Mouse (Mus musculus) stomach, embryonic 15.5 days (tissue): ENCODE measurements around the gene Aup1. TPM values are rescaled to one million over a fixed set of nuclear protein-coding genes. Genes with fewer than 3 reads are reported as not detected.

Experiments
- ATAC-seq: fragments of 200-750 bp; cut with Nextera tagmentation; 2 replicates; pipeline ENCODE4 v1.8.0; 2017; ENCODE audit warnings: low read depth, moderate number of reproducible peaks, moderate TSS enrichment; ENCODE audit not compliant: insufficient read depth, low FRiP score
- H3K27ac ChIP-seq: fragments of 300-500 bp; sonication (generic); 2 replicates; pipeline ENCODE4 v1.5.1; 2015; ENCODE audit warnings: mild to moderate bottlenecking, inconsistent platforms
- H3K27me3 ChIP-seq: fragments of 300-500 bp; sonication (generic); replicated peaks from 2 replicates; pipeline ENCODE4 v1.6.1; 2015; ENCODE audit warnings: inconsistent platforms
- H3K36me3 ChIP-seq: fragments of 300-500 bp; sonication (generic); 2 replicates; pipeline ENCODE4 v1.6.1; 2015; ENCODE audit warnings: inconsistent platforms
- H3K4me1 ChIP-seq: fragments of 300-500 bp; sonication (generic); 2 replicates; pipeline ENCODE4 v1.6.1; 2015; ENCODE audit warnings: inconsistent platforms
- H3K4me2 ChIP-seq: fragments of 300-500 bp; sonication (generic); 2 replicates; pipeline ENCODE4 v1.6.1; 2015; ENCODE audit warnings: mild to moderate bottlenecking, inconsistent platforms
- H3K4me3 ChIP-seq: fragments of 300-500 bp; sonication (generic); replicated peaks from 2 replicates; pipeline ENCODE4 v1.5.1; 2015; ENCODE audit warnings: inconsistent platforms
- H3K9ac ChIP-seq: fragments of 300-500 bp; sonication (generic); 2 replicates; pipeline ENCODE4 v1.6.1; 2015; ENCODE audit warnings: inconsistent platforms
- H3K9me3 ChIP-seq: fragments of 300-500 bp; sonication (generic); 2 replicates; pipeline ENCODE4 v1.6.1; 2016; ENCODE audit warnings: inconsistent platforms
- WGBS: fragments of 180-500 bp; shearing (Covaris S2); methylation state at CpG from one replicate; pipeline ENCODE4 v1.1.7; 2015; 5-methylcytosine and 5-hydroxymethylcytosine counted together
- microRNA counts: library from miRNA; unstranded; fragments of <30 nt; microRNA quantifications from one replicate; lab custom pipeline; 2016
- microRNA-seq: library from miRNA; unstranded; fragments of <30 nt; microRNA quantifications from one replicate; pipeline ENCODE4, GENCODE M21; 2016
- polyA plus RNA-seq: library from polyadenylated mRNA; unstranded; fragments of >200 nt; fragmentation: Nextera tagmentation; extraction: Ambion mirVana; gene quantifications from 2 replicates; pipeline ENCODE4 v1.2.1, GENCODE M21; 2015

Gene Aup1
- polyA plus RNA-seq, 1 experiment from 2014 or later: 212 TPM

DNA sequence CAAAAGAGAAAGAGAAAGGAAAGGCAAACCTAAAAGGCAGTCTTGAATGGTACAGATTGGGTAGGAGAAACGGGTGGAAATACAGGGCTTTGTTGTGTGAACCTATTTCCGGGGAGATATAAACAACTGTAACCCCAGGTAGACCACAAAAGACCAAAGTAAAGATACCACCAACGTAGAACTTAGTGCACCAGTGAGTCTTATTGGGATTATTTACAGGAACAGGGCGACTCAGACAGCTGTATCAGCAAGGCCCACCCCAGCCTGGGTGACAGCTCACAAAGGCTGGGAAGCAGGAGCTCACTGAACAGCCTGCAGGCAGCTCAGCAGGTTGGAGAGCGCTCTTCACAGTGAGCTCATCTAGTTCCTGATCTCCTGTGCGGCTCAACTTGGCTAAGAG lies 41.6 kb downstream of the Aup1 start:
- H3K36me3 ChIP-seq: no peaks in the 10 kb centered on the region
- no peak for ATAC-seq
- H3K4me3 ChIP-seq: no peak overlapping the region
- no peak overlapping the region for H3K4me2 ChIP-seq
- H3K27ac ChIP-seq: no peak overlapping the region
- no peaks in the 10 kb centered on the region for H3K9me3 ChIP-seq
- peaks cover 2% of the 10 kb centered on the region; the same call in 1 of the 2 replicates for H3K4me1 ChIP-seq
- 42% methylated on average over 6 of the region's 6 CpGs for WGBS
- peaks cover 10% of the 10 kb centered on the region; the same call in 1 of the 2 replicates for H3K27me3 ChIP-seq
- H3K9ac ChIP-seq: no peak overlapping the region

DNA sequence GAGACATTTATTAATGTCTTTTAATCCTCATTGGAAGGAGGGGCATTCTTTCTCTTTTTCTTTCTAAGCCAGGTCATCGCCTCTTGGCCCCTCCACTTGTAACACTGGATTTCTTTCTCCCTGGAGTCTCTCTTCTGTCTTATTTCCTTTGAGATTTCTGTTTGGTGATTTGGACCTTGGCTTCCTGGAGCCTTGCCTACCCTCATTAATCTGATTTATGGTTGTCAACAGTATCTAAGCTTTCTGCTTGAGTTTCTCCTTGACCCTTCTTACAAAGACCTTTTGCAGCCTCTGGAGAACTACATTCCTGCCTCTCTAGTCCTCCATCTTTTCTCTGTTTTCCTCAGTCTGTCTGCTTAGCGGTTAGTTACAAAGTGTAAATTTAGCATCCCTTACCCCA lies 44.1 kb downstream of the Aup1 start:
- H3K4me3 ChIP-seq: no peak overlapping the region
- H3K27ac ChIP-seq: no peak overlapping the region
- H3K9ac ChIP-seq: no peak overlapping the region
- H3K9me3 ChIP-seq: no peaks in the 10 kb centered on the region
- 0 out of 2 replicates have a peak, but pooled peaks cover 10% of the 10 kb centered on the region for H3K27me3 ChIP-seq
- no peaks in the 10 kb centered on the region for H3K36me3 ChIP-seq
- no peak overlapping the region for H3K4me2 ChIP-seq
- no peak for ATAC-seq
- peaks cover 17% of the 10 kb centered on the region for H3K4me1 ChIP-seq
- WGBS: 48% methylated on average over 2 of the region's 2 CpGs

DNA sequence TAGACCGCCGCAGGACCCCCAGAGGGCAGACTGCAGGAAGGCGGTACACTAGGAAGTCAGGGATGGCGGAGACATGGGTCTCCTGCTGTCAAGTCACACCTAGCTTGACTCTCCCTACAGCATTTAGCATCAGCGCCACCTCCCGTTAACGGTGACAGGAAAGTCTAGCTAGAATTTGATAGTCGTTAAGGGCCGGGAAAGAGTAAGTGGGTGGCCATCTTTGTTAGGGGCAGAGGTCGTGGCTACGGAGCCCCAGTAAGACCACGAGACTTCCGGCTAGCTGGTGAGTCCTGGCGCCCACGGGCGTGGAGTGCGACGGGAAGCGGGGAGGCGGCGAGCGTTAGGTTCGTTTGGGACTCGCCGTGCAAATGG lies 47.0 kb downstream of the Aup1 start, which contains the start of the genes Ccdc142 and Gm42688:
Gene Ccdc142 (plus strand): TSS at position 286 of the 372 bp plus-strand sequence.
Gene Gm42688 (plus strand): TSS at position 302 of the 372 bp plus-strand sequence.
- peaks cover 19% of the 10 kb centered on the region for H3K4me1 ChIP-seq
- WGBS: 0% methylated on average over 25 of the region's 25 CpGs
- peak within 1 kb of the TSS; percentile 99 for H3K4me2 ChIP-seq
- no peaks in the 10 kb centered on the region for H3K36me3 ChIP-seq
- H3K27me3 ChIP-seq: no peaks in the 10 kb centered on the region
- H3K4me3 ChIP-seq: peak within 1 kb of the TSS; percentile 73
- ATAC-seq: peak; percentile 88
- peak within 1 kb of the TSS; percentile 85 for H3K27ac ChIP-seq
- peak within 1 kb of the TSS; percentile 70 for H3K9ac ChIP-seq
- H3K9me3 ChIP-seq: no peaks in the 10 kb centered on the region

DNA sequence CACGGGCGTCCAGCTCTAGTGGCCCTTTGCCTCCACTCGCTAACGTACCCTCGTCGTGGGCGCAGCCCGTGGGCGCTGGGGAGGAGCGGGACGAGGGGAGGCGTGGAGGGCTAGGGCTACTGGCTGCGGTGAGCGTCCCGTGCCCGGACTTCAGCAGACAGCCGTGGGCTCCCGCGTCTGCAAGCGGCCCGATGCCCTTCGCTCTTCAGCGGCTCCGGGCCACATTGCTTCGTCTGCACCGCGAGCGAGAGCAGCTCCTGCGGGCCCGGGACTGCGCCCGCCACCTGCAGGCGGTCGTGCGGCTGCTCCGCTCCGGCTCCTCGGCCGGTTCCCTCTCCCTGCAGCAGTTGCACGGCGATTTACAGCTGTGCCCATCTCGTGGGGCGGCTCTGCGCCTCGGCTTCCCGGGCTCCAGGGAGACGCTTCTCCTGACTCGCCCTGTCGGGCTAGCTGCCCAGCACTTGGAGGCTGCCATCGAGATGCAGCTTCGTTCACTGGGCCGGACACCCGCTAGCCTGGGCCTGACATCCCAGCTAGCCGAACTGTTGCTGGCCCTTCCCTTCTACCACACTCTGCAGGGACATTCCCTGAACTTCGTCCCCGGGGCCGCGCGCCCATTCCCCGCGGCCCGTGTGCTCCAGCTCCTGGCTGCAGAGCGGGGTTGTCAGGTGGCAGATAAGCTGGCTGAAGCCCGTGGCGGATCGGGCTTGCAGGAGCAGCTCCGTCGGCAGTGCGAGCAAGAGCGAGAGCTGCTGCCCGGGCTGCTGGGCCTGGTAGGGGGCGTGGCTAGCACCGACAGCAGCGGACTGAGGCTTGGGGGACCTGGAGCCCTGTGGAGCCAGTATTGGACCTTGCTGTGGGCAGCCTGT lies 47.6 kb downstream of the Aup1 start:
- no peaks in the 10 kb centered on the region for H3K27me3 ChIP-seq
- H3K9me3 ChIP-seq: no peaks in the 10 kb centered on the region
- H3K4me2 ChIP-seq: peak overlapping the region; percentile 99
- H3K9ac ChIP-seq: peak overlapping the region; percentile 70
- ATAC-seq: peak; percentile 70; the same call in 1 of the 2 replicates
- H3K36me3 ChIP-seq: no peaks in the 10 kb centered on the region
- H3K4me1 ChIP-seq: peaks cover 19% of the 10 kb centered on the region
- under 1% methylated on average over 74 of the region's 74 CpGs for WGBS
- peak overlapping the region; percentile 73 for H3K4me3 ChIP-seq
- H3K27ac ChIP-seq: peak overlapping the region; percentile 85

DNA sequence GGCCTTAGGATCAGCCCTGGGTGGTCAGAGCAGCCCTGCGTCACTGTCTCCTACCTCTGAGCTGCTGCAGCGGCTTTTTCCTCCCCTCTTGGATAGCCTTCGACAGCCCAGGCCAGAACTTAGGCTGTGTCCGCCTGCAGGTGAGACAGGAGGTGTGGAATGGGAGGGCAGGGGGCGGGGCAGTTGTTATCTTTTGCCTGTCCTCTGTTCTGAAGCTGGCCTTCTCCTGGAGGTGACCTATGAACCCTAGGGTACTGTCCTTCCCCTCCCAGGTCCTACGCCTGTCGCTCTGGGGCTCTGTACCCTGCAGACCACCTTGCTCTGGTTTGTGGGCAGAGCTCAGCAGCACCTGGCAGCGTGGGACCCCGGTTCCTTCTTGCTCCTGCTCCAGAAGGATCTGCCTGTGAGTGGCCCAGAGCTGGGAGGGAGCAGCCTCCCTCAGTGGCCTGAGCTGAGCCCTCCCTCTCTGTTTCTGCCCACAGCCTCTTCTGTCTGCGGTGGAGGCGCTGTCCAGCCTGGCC lies 48.9 kb downstream of the Aup1 start:
- H3K4me3 ChIP-seq: peak overlapping the region; percentile 73; the same call in 1 of the 2 replicates
- H3K9ac ChIP-seq: no peak overlapping the region
- ATAC-seq: no peak
- H3K27me3 ChIP-seq: no peaks in the 10 kb centered on the region
- H3K36me3 ChIP-seq: no peaks in the 10 kb centered on the region
- 49% methylated on average over 11 of the region's 11 CpGs for WGBS
- peak overlapping the region; percentile 99 for H3K4me2 ChIP-seq
- no peaks in the 10 kb centered on the region for H3K9me3 ChIP-seq
- peaks cover 27% of the 10 kb centered on the region for H3K4me1 ChIP-seq
- no peak overlapping the region for H3K27ac ChIP-seq

DNA sequence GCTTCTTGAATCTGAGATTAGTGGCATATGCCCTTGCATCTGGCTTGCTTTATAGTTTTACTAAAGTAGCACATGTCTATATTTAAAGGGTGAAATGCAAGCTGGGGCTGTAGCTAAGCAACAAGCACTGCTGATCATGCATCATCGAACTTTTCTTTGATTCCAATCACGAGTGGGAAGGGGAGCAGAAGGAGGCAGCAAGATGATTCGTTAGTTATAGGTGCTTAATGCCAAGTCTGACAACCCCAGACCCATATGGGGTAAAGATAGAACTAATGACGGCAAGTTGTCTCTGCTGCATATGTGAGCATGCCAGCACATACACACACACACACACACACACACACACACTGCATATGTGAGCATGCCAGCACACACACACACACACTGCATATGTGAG lies 49.8 kb downstream of the Aup1 start:
- Histone ChIP-seq H3K4me2 (no peak overlapping the region), H3K4me3 (no peak overlapping the region), H3K27ac (no peak overlapping the region), H3K27me3 (no peaks in the 10 kb centered on the region), H3K4me1 (peaks cover 31% of the 10 kb centered on the region), H3K9me3 (no peaks in the 10 kb centered on the region), H3K36me3 (no peaks in the 10 kb centered on the region), H3K9ac (no peak overlapping the region)
- ATAC-seq: no peak
- WGBS: 84% methylated on average over 4 of the region's 4 CpGs

MicroRNAs within 50 kb of the gene (microRNA counts, 519-probe panel; counts per million panel counts)
- microRNA mmu-miR-3470a+mmu-miR-3470b (lab: Ali Mortazavi, UCI): 1,945 counts per million, percentile 21 among the panel's probes with 10 or more counts

Small RNAs within 50 kb of the gene (microRNA-seq; reads per million reads assigned to microRNA genes)
- gene Mir3470a (not detected), gene Mir7040 (not detected)

Other genes starting within 250 kb of the Aup1 start
- gene Sema4f, start 114.8 kb upstream of the Aup1 start, polyA plus RNA-seq: 2.0 and 2.1 TPM in 2 replicates
- 0.84 and 1.2 TPM in 2 replicates for gene M1ap, start 107.6 kb upstream of the Aup1 start, polyA plus RNA-seq
- gene Dok1, start 21.1 kb upstream of the Aup1 start, polyA plus RNA-seq: 11.9 and 14.3 TPM in 2 replicates
- gene Loxl3, start 20.3 kb upstream of the Aup1 start, polyA plus RNA-seq: 14.2 and 16.2 TPM in 2 replicates
- 86.6 and 94.1 TPM in 2 replicates for gene Htra2, start 752 bp downstream of the Aup1 start, polyA plus RNA-seq
- 5.4 and 7.1 TPM in 2 replicates for gene Dqx1, start 3.3 kb downstream of the Aup1 start, polyA plus RNA-seq
- gene Tlx2, start 15.8 kb downstream of the Aup1 start, polyA plus RNA-seq: 7.5 and 9.3 TPM in 2 replicates
- gene Pcgf1, start 23.3 kb downstream of the Aup1 start, polyA plus RNA-seq: 29.6 and 34.6 TPM in 2 replicates
- 0.59 and 0.63 TPM in 2 replicates for gene Lbx2, start 31.8 kb downstream of the Aup1 start, polyA plus RNA-seq
- 2.5 and 3.6 TPM in 2 replicates for gene Ccdc142, start 47.1 kb downstream of the Aup1 start, polyA plus RNA-seq
- 2.7 and 2.8 TPM in 2 replicates for gene Gm42688, start 47.1 kb downstream of the Aup1 start, polyA plus RNA-seq
- 122 and 136 TPM in 2 replicates for gene Mrpl53, start 54.5 kb downstream of the Aup1 start, polyA plus RNA-seq
- 53.6 and 58.0 TPM in 2 replicates for gene Mogs, start 61.0 kb downstream of the Aup1 start, polyA plus RNA-seq
- gene Wbp1, start 67.0 kb downstream of the Aup1 start, polyA plus RNA-seq: 91.5 and 101 TPM in 2 replicates
- gene Ino80b, start 70.9 kb downstream of the Aup1 start, polyA plus RNA-seq: 11.3 and 11.4 TPM in 2 replicates
- gene Rtkn, start 80.9 kb downstream of the Aup1 start, polyA plus RNA-seq: 31.3 and 31.9 TPM in 2 replicates
- gene Wdr54, start 101.9 kb downstream of the Aup1 start, polyA plus RNA-seq: 3.6 and 5.1 TPM in 2 replicates
- gene 1700003E16Rik, start 101.9 kb downstream of the Aup1 start, polyA plus RNA-seq: 2.3 and 2.7 TPM in 2 replicates
- gene Dctn1, start 111.4 kb downstream of the Aup1 start, polyA plus RNA-seq: 84.7 and 86.1 TPM in 2 replicates
- 0.26 and 0.40 TPM in 2 replicates for gene Slc4a5, start 165.3 kb downstream of the Aup1 start, polyA plus RNA-seq